Mouse (Mus musculus) midbrain, embryonic 12.5 days (tissue): ENCODE measurements around the gene Bahcc1. TPM values are rescaled to one million over a fixed set of nuclear protein-coding genes. Genes with fewer than 3 reads are reported as not detected.

Source experiments
- ATAC-seq: fragments of 200-750 bp; cut with Nextera tagmentation; 2 replicates; pipeline ENCODE4 v1.8.0; 2017; ENCODE audit warnings: low read depth, moderate TSS enrichment, moderate library complexity; ENCODE audit not compliant: low FRiP score
- H3K27ac ChIP-seq: fragments of 300-500 bp; sonication (generic); replicated peaks from 2 replicates; pipeline ENCODE4 v1.5.1; 2016; ENCODE audit warnings: mild to moderate bottlenecking
- H3K27me3 ChIP-seq: fragments of 300-500 bp; sonication (generic); 2 replicates; pipeline ENCODE4 v1.6.1; 2016; ENCODE audit warnings: mild to moderate bottlenecking
- H3K36me3 ChIP-seq: fragments of 300-500 bp; sonication (generic); 2 replicates; pipeline ENCODE4 v1.6.1; 2016
- H3K4me1 ChIP-seq: fragments of 300-500 bp; sonication (generic); 2 replicates; pipeline ENCODE4 v1.6.1; 2016
- H3K4me2 ChIP-seq: fragments of 300-500 bp; sonication (generic); replicated peaks from 2 replicates; pipeline ENCODE4 v1.6.1; 2016; ENCODE audit warnings: mild to moderate bottlenecking, moderate library complexity
- H3K4me3 ChIP-seq: fragments of 300-500 bp; sonication (generic); 2 replicates; pipeline ENCODE4 v1.5.1; 2016; ENCODE audit warnings: mild to moderate bottlenecking
- H3K9ac ChIP-seq: fragments of 300-500 bp; sonication (generic); replicated peaks from 2 replicates; pipeline ENCODE4 v1.6.1; 2016; ENCODE audit warnings: mild to moderate bottlenecking, moderate library complexity
- H3K9me3 ChIP-seq: fragments of 300-500 bp; sonication (generic); 2 replicates; pipeline ENCODE4 v1.6.1; 2016; ENCODE audit warnings: mild to moderate bottlenecking
- WGBS: fragments of 180-500 bp; shearing (Covaris S2); methylation state at CpG from one replicate; pipeline ENCODE4 v1.1.7; 2016; 5-methylcytosine and 5-hydroxymethylcytosine counted together
- polyA plus RNA-seq: library from polyadenylated mRNA; unstranded; fragments of >200 nt; fragmentation: Nextera tagmentation; extraction: Ambion mirVana; gene quantifications from 2 replicates; pipeline ENCODE4 v1.2.1, GENCODE M21; 2016

The Bahcc1 gene
- polyA plus RNA-seq, 1 experiment from 2014 or later, result 26.1 TPM

GRCm38 (mm10) chr11:120233441-120234135, 841 bp downstream of the Bahcc1 start:
- ATAC-seq, result no peak
- Histone ChIP-seq H3K9me3 (no peaks in the 10 kb centered on the region), H3K4me3 (peak overlapping the region; percentile 97), H3K27me3 (no peaks in the 10 kb centered on the region), H3K4me2 (peak overlapping the region; percentile 90), H3K36me3 (peaks cover 7% of the 10 kb centered on the region; the same call in 1 of the 2 replicates), H3K27ac (peak overlapping the region; percentile 99), H3K9ac (peak overlapping the region; percentile 100), H3K4me1 (peaks cover 22% of the 10 kb centered on the region)
- under 1% methylated on average over 50 of the region's 51 CpGs for WGBS

DNA sequence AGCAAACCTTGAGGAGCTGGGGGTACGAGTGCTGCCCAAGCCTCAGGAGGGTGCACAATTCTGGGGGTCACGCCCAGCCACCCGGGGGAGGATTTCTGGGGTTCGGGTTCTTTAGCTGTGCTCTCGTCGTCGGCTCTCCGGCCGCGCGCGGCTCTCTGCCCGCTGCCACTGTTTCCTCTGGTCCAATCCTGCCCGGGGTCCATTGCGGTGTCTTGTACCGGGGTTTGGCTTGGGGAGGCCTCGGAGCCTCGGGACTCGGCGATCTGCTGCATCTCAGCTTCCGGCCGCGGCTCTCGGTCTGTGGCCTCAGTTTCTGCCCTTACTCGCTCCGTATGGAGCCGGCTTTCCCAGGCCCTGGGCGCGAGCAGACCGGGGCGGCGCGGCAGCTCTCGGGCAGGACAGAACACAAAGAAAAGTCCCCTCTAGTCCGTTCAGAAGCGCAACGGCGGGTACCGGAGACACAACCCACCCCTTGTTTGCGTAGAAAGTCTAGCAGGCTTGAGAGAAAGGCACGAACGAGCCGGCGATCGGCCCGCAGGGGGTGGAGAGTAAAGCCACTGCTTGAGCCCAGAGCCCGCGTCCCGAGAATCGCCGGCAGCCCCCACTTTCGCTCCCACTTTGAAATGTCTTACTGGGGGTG, 1.5 kb downstream of the Bahcc1 start:
- Histone ChIP-seq H3K36me3 (peaks cover 7% of the 10 kb centered on the region; the same call in 1 of the 2 replicates), H3K4me1 (peaks cover 22% of the 10 kb centered on the region), H3K27me3 (no peaks in the 10 kb centered on the region), H3K9me3 (no peaks in the 10 kb centered on the region), H3K4me3 (peak overlapping the region; percentile 97), H3K4me2 (peak overlapping the region; percentile 90), H3K27ac (peak overlapping the region; percentile 99), H3K9ac (peak overlapping the region; percentile 100)
- no peak for ATAC-seq
- under 1% methylated on average over 51 of the region's 52 CpGs for WGBS

GRCm38 (mm10) chr11:120234776-120235181, 2.0 kb downstream of the Bahcc1 start:
- H3K27me3 ChIP-seq, result no peaks in the 10 kb centered on the region
- peak overlapping the region; percentile 99 for H3K27ac ChIP-seq
- no peaks in the 10 kb centered on the region for H3K9me3 ChIP-seq
- H3K9ac ChIP-seq, result peak overlapping the region; percentile 100
- H3K4me1 ChIP-seq, result peaks cover 22% of the 10 kb centered on the region
- H3K36me3 ChIP-seq, result peaks cover 7% of the 10 kb centered on the region; the same call in 1 of the 2 replicates
- H3K4me3 ChIP-seq, result peak overlapping the region; percentile 97
- WGBS, result under 1% methylated on average over 39 of the region's 39 CpGs
- ATAC-seq, result no peak
- H3K4me2 ChIP-seq, result peak overlapping the region; percentile 90

GRCm38 (mm10) chr11:120235385-120236113, 2.8 kb downstream of the Bahcc1 start:
- peak overlapping the region; percentile 99 for H3K27ac ChIP-seq
- peak overlapping the region; percentile 100 for H3K9ac ChIP-seq
- under 1% methylated on average over 40 of the region's 40 CpGs for WGBS

GRCm38 (mm10) chr11:120236114-120236437, 3.3 kb downstream of the Bahcc1 start:
- Histone ChIP-seq H3K4me2 (peak overlapping the region; percentile 90), H3K4me1 (peaks cover 29% of the 10 kb centered on the region), H3K27ac (peak overlapping the region; percentile 99), H3K9me3 (no peaks in the 10 kb centered on the region), H3K36me3 (peaks cover 7% of the 10 kb centered on the region; the same call in 1 of the 2 replicates), H3K4me3 (peak overlapping the region; percentile 97), H3K9ac (peak overlapping the region; percentile 100), H3K27me3 (no peaks in the 10 kb centered on the region)
- 4% methylated on average over 12 of the region's 13 CpGs for WGBS
- ATAC-seq, result no peak

More at GRCm38 (mm10) chr11:120235385-120236113, 2.8 kb downstream of the Bahcc1 start:
- H3K4me2 ChIP-seq, result peak overlapping the region; percentile 90
- H3K4me1 ChIP-seq, result peaks cover 25% of the 10 kb centered on the region
- H3K27me3 ChIP-seq, result no peaks in the 10 kb centered on the region
- H3K4me3 ChIP-seq, result peak overlapping the region; percentile 97
- H3K36me3 ChIP-seq, result peaks cover 7% of the 10 kb centered on the region; the same call in 1 of the 2 replicates
- H3K9me3 ChIP-seq, result no peaks in the 10 kb centered on the region
- ATAC-seq, result no peak

GRCm38 (mm10) chr11:120236438-120237165, 3.9 kb downstream of the Bahcc1 start:
- peak overlapping the region; percentile 99 for H3K27ac ChIP-seq
- peak overlapping the region; percentile 100 for H3K9ac ChIP-seq
- H3K9me3 ChIP-seq, result no peaks in the 10 kb centered on the region
- peaks cover 34% of the 10 kb centered on the region for H3K4me1 ChIP-seq
- ATAC-seq, result no peak
- H3K27me3 ChIP-seq, result no peaks in the 10 kb centered on the region
- H3K4me2 ChIP-seq, result peak overlapping the region; percentile 90
- peaks cover 7% of the 10 kb centered on the region; the same call in 1 of the 2 replicates for H3K36me3 ChIP-seq
- under 1% methylated on average over 64 of the region's 96 CpGs for WGBS
- H3K4me3 ChIP-seq, result peak overlapping the region; percentile 97

DNA sequence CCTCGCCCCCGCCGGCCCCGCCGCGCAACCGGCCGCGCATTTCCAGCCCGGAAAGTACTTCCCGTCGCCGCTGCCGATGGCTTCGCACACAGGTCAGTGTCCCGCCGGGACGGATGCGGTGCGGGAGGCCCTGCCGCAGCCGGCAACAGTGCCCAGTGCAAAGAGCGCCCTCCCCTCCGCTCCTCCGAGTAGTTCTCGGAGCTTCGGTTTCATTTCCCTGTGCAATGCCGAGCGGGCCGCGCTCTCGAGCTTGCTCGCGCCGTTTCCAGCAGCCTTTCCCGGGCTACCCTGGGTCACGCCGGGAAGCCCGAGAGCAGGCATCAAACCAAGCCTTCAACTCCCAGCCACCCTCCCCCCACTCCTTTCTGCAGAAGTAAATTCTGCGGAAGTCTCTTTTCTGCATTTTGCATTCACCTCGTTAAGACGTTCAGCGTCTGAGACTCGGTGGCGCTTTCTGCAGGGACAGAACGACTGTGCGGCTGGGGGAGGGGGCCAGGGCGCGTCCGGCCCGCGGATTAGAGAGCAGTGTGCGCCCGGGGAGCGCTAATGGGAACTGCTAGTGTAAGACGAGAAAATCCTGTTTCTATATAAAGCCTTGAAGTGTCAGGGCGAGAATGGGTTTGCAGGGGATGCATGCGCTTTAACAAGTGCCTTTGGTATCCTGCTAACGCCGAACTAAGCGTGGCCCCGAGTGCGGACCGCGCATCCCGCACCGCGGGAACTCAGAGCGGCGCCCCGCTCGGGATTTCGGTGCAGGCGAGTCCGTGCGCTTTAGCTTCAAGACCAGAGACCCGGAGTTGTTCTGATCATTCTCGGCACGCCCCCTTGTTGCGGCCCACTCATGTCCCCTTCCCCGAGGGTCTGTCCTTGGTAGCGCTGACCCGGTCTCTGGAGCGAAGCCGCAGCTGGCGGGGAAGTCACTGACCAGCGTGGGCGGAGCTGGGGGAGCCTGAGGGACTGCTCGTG, 4.7 kb downstream of the Bahcc1 start:
- Histone ChIP-seq H3K4me3 (peak overlapping the region; percentile 97), H3K9ac (peak overlapping the region; percentile 100), H3K4me1 (peaks cover 37% of the 10 kb centered on the region), H3K4me2 (peak overlapping the region; percentile 90), H3K9me3 (no peaks in the 10 kb centered on the region), H3K27me3 (no peaks in the 10 kb centered on the region), H3K36me3 (peaks cover 7% of the 10 kb centered on the region; the same call in 1 of the 2 replicates), H3K27ac (peak overlapping the region; percentile 99)
- ATAC-seq, result no peak
- WGBS, result under 1% methylated on average over 87 of the region's 89 CpGs

DNA sequence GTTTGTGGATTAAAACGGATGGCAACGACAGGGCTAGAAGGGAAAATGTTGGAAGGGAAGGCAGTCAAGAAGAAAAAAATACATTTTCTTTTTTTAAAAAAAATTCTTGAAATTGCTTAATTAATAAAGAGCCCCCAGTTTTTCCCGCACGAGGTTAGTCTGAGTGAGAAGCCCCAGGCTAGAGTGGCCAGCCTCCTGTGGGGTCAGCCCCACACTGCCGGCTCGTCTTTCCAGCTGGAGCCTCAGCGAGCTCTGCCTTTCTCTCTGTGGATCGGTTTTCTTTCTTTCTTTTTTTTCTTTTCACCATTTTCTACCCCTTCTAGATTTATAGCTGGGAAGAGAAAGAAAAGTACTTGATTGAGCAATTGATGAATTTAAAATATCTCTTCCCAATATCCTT, 5.6 kb downstream of the Bahcc1 start:
- under 1% methylated on average over 8 of the region's 8 CpGs for WGBS
- Histone ChIP-seq H3K27ac (peak overlapping the region; percentile 99), H3K4me1 (peaks cover 45% of the 10 kb centered on the region), H3K4me2 (peak overlapping the region; percentile 90), H3K9ac (peak overlapping the region; percentile 100), H3K9me3 (no peaks in the 10 kb centered on the region), H3K36me3 (peaks cover 7% of the 10 kb centered on the region; the same call in 1 of the 2 replicates), H3K4me3 (peak overlapping the region; percentile 97), H3K27me3 (no peaks in the 10 kb centered on the region)
- ATAC-seq, result no peak

DNA sequence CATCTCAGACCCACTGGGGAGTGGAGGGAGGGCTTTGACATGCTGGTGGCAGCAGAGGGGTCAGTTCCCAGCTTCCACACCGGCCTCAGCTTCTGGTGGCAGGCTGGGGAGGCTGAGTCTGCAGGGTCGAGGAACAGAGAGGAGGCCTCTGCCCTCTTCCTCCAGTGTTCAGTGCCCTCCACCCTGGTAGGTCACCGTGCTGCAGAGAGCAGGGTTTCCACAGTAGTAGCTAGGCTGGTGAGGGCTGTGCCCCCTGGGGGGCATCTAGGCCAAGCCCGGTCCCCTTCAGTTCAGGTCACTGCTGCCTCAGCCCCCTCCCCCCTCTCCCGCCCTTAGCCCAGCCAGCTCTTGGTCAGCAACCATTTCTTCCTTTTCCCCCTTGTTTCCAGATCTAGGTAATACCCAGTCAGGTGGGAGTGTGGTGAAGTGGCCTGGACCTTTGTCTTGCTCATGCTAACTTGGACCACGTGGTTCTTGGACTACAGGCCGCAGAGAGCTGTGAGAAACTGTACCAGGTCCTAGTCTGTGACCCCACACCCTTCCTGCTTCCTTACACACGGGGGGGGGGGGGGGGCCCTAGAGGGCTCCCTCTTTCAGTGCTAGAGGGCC, 6.1 kb downstream of the Bahcc1 start:
- Histone ChIP-seq H3K9ac (peak overlapping the region; percentile 100), H3K36me3 (peaks cover 7% of the 10 kb centered on the region; the same call in 1 of the 2 replicates), H3K27me3 (no peaks in the 10 kb centered on the region), H3K4me3 (peak overlapping the region; percentile 97), H3K27ac (peak overlapping the region; percentile 99), H3K4me1 (peaks cover 51% of the 10 kb centered on the region), H3K4me2 (peak overlapping the region; percentile 90), H3K9me3 (no peaks in the 10 kb centered on the region)
- ATAC-seq, result no peak
- 1% methylated on average over 8 of the region's 8 CpGs for WGBS

DNA sequence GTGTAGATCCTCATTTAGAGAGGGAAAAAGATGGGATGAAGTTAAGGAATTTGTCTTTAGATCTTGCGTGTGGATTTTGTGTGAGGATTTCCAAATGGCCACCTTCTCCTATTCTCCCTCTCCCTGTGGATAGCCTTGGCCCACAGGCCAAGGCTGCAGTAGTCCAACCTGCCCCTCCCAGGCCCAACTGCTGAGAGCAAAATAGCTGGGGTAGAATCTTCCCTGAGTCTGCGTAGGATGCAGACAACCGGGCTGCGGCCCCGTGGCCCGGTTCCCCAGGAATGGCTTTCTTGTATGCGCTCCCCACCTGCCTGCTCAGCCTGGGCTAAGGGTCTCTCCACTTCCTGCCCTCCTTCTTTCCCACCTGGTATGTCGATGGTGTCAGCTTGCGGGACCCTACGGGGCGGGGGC, 6.8 kb downstream of the Bahcc1 start:
- no peak for ATAC-seq
- Histone ChIP-seq H3K4me3 (peak overlapping the region; percentile 97), H3K9ac (peak overlapping the region; percentile 100), H3K4me2 (peak overlapping the region; percentile 90), H3K9me3 (no peaks in the 10 kb centered on the region), H3K36me3 (peaks cover 7% of the 10 kb centered on the region; the same call in 1 of the 2 replicates), H3K27me3 (no peaks in the 10 kb centered on the region), H3K4me1 (peaks cover 58% of the 10 kb centered on the region), H3K27ac (peak overlapping the region; percentile 99)
- WGBS, result 3% methylated on average over 11 of the region's 11 CpGs
